Mouse (Mus musculus) common myeloid progenitor, adult 5-6 weeks (primary cell): ENCODE data around the gene Gm48552. TPM values are rescaled to one million over a fixed set of nuclear protein-coding genes. Genes with fewer than 3 reads are reported as not detected.

Experiments
- ATAC-seq: replicated peaks from 2 replicates; pipeline ENCODE4 v1.8.0; 2016; ENCODE audit warnings: low read depth, mild to moderate bottlenecking, moderate TSS enrichment, inconsistent platforms; ENCODE audit not compliant: poor library complexity, severe bottlenecking
- total RNA-seq: library from RNA; stranded (forward); fragments of 200-1000, 187-1606 nt; gene quantifications from 2 replicates; pipeline ENCODE4 v1.2.3, GENCODE M21; 2017

Gene Gm48552
- total RNA-seq, 1 experiment from 2014 or later, result not detected

- ATAC-seq, result peak; percentile 77
These were observed 4.8 kb upstream of the Gm48552 start, which contains the start of the genes Dohh and Gm48551 for GRCm38 (mm10) chr10:81383802-81384604. Gene Dohh (plus strand): TSS chr10:81384428. Gene Gm48551 (plus strand): TSS chr10:81384466.

- ATAC-seq, result peak; percentile 0; the same call in 1 of the 2 replicates
These were observed 4.2 kb upstream of the Gm48552 start for GRCm38 (mm10) chr10:81384605-81384982.

- ATAC-seq, result no peak
These were observed 3.0 kb upstream of the Gm48552 start for GRCm38 (mm10) chr10:81385603-81386306.

GRCm38 (mm10) chr10:81387716-81388115 is 1.1 kb upstream of the Gm48552 start:
- no peak for ATAC-seq

GRCm38 (mm10) chr10:81389373-81389772 is 568 bp downstream of the Gm48552 start:
- no peak for ATAC-seq

- peak; percentile 65 for ATAC-seq
These were observed 1.2 kb downstream of the Gm48552 start for GRCm38 (mm10) chr10:81389801-81390677.

GRCm38 (mm10) chr10:81390678-81390965 is 1.8 kb downstream of the Gm48552 start:
- ATAC-seq, result no peak

GRCm38 (mm10) chr10:81392270-81392669 is 3.5 kb downstream of the Gm48552 start:
- no peak for ATAC-seq

GRCm38 (mm10) chr10:81392781-81393185 is 4.0 kb downstream of the Gm48552 start, which contains the start of gene Smim24:
Gene Smim24 (plus strand): TSS chr10:81393051.
- no peak for ATAC-seq

GRCm38 (mm10) chr10:81393456-81394063 is 4.8 kb downstream of the Gm48552 start:
- peak; percentile 59 for ATAC-seq

GRCm38 (mm10) chr10:81395127-81395526 is 6.3 kb downstream of the Gm48552 start:
- peak; percentile 56 for ATAC-seq

- no peak for ATAC-seq
These were observed 7.1 kb downstream of the Gm48552 start for GRCm38 (mm10) chr10:81395865-81396264.

- no peak for ATAC-seq
These were observed 7.9 kb downstream of the Gm48552 start for GRCm38 (mm10) chr10:81396749-81397148.

- no peak for ATAC-seq
These were observed 10.5 kb downstream of the Gm48552 start for GRCm38 (mm10) chr10:81399296-81399695.

- ATAC-seq, result no peak
These were observed 11.0 kb downstream of the Gm48552 start for GRCm38 (mm10) chr10:81399798-81400308.

- ATAC-seq, result no peak
These were observed 11.8 kb downstream of the Gm48552 start for GRCm38 (mm10) chr10:81400371-81401204.

GRCm38 (mm10) chr10:81401205-81401520 is 12.4 kb downstream of the Gm48552 start:
- ATAC-seq, result no peak

- peak; percentile 14; the same call in 1 of the 2 replicates for ATAC-seq
These were observed 12.9 kb downstream of the Gm48552 start for GRCm38 (mm10) chr10:81401521-81402226.
